Mouse (Mus musculus): Measurements from ENCODE around the gene Deup1. TPM values are rescaled to one million over a fixed set of nuclear protein-coding genes. Genes with fewer than 3 reads are reported as not detected.

Deup1 gene
- total and polyA plus RNA-seq, 2 experiments from 2014 or later, result 1.7 to 2.6 TPM

DNA sequence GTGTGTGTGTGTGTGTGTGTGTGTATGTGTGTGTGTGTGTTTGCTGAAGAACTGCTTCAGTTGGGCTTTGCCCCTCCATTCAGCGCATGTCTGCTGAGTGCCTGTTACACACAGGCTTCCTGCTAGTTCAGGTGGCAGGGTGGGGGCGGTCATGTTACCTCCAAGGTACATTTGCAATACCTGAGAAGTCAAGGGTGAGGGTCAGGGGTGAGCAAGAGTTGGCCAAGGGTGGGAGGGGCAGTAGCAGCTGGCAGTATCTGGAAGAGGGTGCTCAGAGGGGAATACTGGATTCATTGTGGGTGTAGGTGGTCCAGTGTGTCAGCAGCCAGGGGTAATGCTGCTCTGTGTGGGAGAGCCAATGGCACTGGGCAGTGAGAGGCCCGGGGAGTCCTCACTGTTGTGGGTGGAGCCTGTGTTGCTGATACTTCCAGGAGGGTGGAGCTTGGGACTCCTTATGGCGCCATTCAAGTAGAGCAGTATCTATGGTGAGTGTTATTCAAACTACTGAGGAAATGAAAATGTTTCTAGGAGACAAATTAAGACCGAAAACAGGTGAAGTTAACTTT, 90.8 kb downstream of the Deup1 start:
- TF ChIP-seq CTCF (IDR thresholded peaks at IDR 0.05; ENCODE audit: low read depth), result no peak
- Histone ChIP-seq H3K27ac (no peak overlapping the region), H3K4me1 (ENCODE audit: insufficient read depth, low read length) (0 out of 2 replicates have a peak, but pooled peaks cover 5% of the 10 kb centered on the region), H3K9me3 (ENCODE audit: low read length) (no peaks in the 10 kb centered on the region), H3K36me3 (ENCODE audit: insufficient read depth, low read length) (no peaks in the 10 kb centered on the region), H3K27me3 (ENCODE audit: insufficient read depth, low read length) (no peaks in the 10 kb centered on the region), H3K9ac (replicated peaks; ENCODE audit: low read length) (no peak overlapping the region), H3K4me3 (ENCODE audit: low read length) (no peak overlapping the region), H3K4me2 (ENCODE audit: low read depth, low read length) (no peak overlapping the region)
- WGBS, result 88% methylated on average over 5 of the region's 5 CpGs
- ATAC-seq (peak; percentile 27; the same call in 1 of the 2 replicates), DNase-seq (ENCODE audit: low spot score) (no peak)

DNA sequence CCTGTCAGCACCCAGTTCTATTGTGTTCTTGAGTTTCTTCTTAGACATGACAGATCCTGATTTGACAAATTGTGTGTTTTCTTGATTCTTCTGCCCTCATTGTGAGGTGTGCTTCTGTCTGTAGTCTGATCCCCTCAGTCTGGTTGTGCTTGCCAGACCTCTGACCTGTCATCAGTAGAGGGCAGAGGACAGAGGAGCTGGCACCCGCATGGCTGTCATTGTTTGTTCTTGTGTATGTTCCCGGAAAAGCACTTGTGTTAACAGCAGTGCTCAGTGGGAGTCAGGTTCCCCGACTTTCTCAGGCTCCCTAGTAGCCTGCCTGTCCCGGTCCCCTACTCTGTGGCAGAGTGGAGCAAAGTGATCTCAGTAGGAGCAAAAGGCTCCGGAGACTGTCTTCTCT, 92.3 kb downstream of the Deup1 start:
- WGBS, result 31% methylated on average over 5 of the region's 5 CpGs
- Histone ChIP-seq H3K4me2 (ENCODE audit: low read depth, low read length) (no peak overlapping the region), H3K27me3 (ENCODE audit: insufficient read depth, low read length) (no peaks in the 10 kb centered on the region), H3K27ac (no peak overlapping the region), H3K9ac (replicated peaks; ENCODE audit: low read length) (no peak overlapping the region), H3K36me3 (ENCODE audit: insufficient read depth, low read length) (no peaks in the 10 kb centered on the region), H3K4me3 (ENCODE audit: low read length) (no peak overlapping the region), H3K9me3 (ENCODE audit: low read length) (no peaks in the 10 kb centered on the region), H3K4me1 (ENCODE audit: insufficient read depth, low read length) (0 out of 2 replicates have a peak, but pooled peaks cover 5% of the 10 kb centered on the region)
- DNase-seq (ENCODE audit: low spot score) (no peak), ATAC-seq (no peak)
- no peak for TF ChIP-seq CTCF (IDR thresholded peaks at IDR 0.05; ENCODE audit: low read depth)

- Histone ChIP-seq H3K36me3 (ENCODE audit: insufficient read depth, low read length) (no peaks in the 10 kb centered on the region), H3K4me3 (ENCODE audit: low read length) (no peak overlapping the region), H3K27me3 (ENCODE audit: insufficient read depth, low read length) (no peaks in the 10 kb centered on the region), H3K4me1 (ENCODE audit: insufficient read depth, low read length) (0 out of 2 replicates have a peak, but pooled peaks cover 5% of the 10 kb centered on the region), H3K27ac (no peak overlapping the region), H3K4me2 (ENCODE audit: low read depth, low read length) (no peak overlapping the region), H3K9me3 (ENCODE audit: low read length) (no peaks in the 10 kb centered on the region), H3K9ac (replicated peaks; ENCODE audit: low read length) (no peak overlapping the region)
- ATAC-seq (no peak), DNase-seq (ENCODE audit: low spot score) (no peak)
- 84% methylated on average over 2 of the region's 2 CpGs for WGBS
- no peak for TF ChIP-seq CTCF (IDR thresholded peaks at IDR 0.05; ENCODE audit: low read depth)
Measured at GRCm38 (mm10) chr9:15534110-15534509, 93.6 kb downstream of the Deup1 start.

DNA sequence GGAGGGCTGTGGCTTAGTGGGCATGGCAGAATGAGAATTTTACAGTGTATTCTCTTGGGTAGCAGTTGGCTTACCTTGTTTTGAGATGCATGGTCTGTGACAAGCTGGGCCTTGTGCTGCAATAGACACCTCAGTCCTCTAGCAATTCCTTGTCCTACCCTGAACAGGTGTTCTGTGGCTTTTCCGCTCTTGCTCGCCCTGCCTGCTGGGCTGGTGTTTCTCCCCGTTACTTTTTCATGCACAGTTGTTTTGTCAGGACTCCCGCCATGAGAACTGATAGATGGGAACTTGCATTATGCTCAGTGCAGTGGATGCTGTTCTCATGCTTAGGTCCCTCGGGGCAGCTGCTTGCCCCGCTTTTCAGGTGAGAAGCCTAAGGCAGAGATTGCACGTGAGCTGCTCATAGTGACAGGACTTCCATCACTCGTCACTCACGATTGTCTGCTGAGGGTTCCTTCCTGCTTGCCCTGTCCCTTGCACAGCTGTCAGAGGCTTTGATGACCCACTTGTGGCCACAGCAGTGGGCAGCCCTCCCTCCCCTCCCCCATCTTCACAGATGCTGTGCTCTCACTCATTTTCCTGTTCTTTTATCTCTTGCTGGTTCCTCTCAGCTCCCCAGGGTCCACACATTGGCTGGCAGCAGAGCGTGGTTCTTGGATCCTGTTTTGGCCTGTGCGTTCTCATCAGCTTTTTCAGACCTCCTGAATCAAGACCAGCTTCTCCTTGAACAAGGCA, 94.2 kb downstream of the Deup1 start:
- no peak for DNase-seq (ENCODE audit: low spot score)
- 66% methylated on average over 11 of the region's 11 CpGs for WGBS
- no peaks in the 10 kb centered on the region for H3K9me3 ChIP-seq (ENCODE audit: low read length)
- H3K4me2 ChIP-seq (ENCODE audit: low read depth, low read length), result no peak overlapping the region
- H3K4me3 ChIP-seq (ENCODE audit: low read length), result no peak overlapping the region
- H3K4me1 ChIP-seq (ENCODE audit: insufficient read depth, low read length), result 0 out of 2 replicates have a peak, but pooled peaks cover 5% of the 10 kb centered on the region
- H3K27ac ChIP-seq, result no peak overlapping the region
- H3K9ac ChIP-seq (replicated peaks; ENCODE audit: low read length), result no peak overlapping the region
- H3K27me3 ChIP-seq (ENCODE audit: insufficient read depth, low read length), result no peaks in the 10 kb centered on the region
- no peak for TF ChIP-seq CTCF (IDR thresholded peaks at IDR 0.05; ENCODE audit: low read depth)
- H3K36me3 ChIP-seq (ENCODE audit: insufficient read depth, low read length), result no peaks in the 10 kb centered on the region
- no peak for ATAC-seq

GRCm38 (mm10) chr9:15531204-15531603, 96.5 kb downstream of the Deup1 start:
- Histone ChIP-seq H3K4me3 (ENCODE audit: low read length) (no peak overlapping the region), H3K27me3 (ENCODE audit: insufficient read depth, low read length) (no peaks in the 10 kb centered on the region), H3K9ac (replicated peaks; ENCODE audit: low read length) (no peak overlapping the region), H3K9me3 (ENCODE audit: low read length) (no peaks in the 10 kb centered on the region), H3K4me1 (ENCODE audit: insufficient read depth, low read length) (0 out of 2 replicates have a peak, but pooled peaks cover 5% of the 10 kb centered on the region), H3K4me2 (ENCODE audit: low read depth, low read length) (no peak overlapping the region), H3K27ac (no peak overlapping the region), H3K36me3 (ENCODE audit: insufficient read depth, low read length) (no peaks in the 10 kb centered on the region)
- 86% methylated on average over 5 of the region's 5 CpGs for WGBS
- DNase-seq (ENCODE audit: low spot score), result no peak
- TF ChIP-seq CTCF (IDR thresholded peaks at IDR 0.05; ENCODE audit: low read depth), result no peak
- ATAC-seq, result no peak

GRCm38 (mm10) chr9:15529965-15530320, 97.8 kb downstream of the Deup1 start:
- Histone ChIP-seq H3K9me3 (ENCODE audit: low read length) (no peaks in the 10 kb centered on the region), H3K4me1 (ENCODE audit: insufficient read depth, low read length) (0 out of 2 replicates have a peak, but pooled peaks cover 11% of the 10 kb centered on the region), H3K4me2 (ENCODE audit: low read depth, low read length) (no peak overlapping the region), H3K9ac (replicated peaks; ENCODE audit: low read length) (no peak overlapping the region), H3K27me3 (ENCODE audit: insufficient read depth, low read length) (no peaks in the 10 kb centered on the region), H3K27ac (no peak overlapping the region), H3K36me3 (ENCODE audit: insufficient read depth, low read length) (no peaks in the 10 kb centered on the region), H3K4me3 (ENCODE audit: low read length) (no peak overlapping the region)
- no peak for TF ChIP-seq CTCF (IDR thresholded peaks at IDR 0.05; ENCODE audit: low read depth)
- no peak for ATAC-seq
- WGBS, result 94% methylated on average over 2 of the region's 2 CpGs
- no peak for DNase-seq (ENCODE audit: low spot score)
